Mouse (Mus musculus): Measurements from ENCODE around the gene Nfkb2.

Nfkb2 gene

GRCm38 (mm10) chr19:46304216-46304841 lies at the start of gene Nfkb2:
Gene Nfkb2, plus strand, starts transcription at chr19:46304320.
- DNase-seq, result peak; percentile 89 to 90

GRCm38 (mm10) chr19:46264762-46265161 lies 39.4 kb upstream of the Nfkb2 start:
- DNase-seq, result no peak

- peak in 1 of 2 experiments; percentile 21 for DNase-seq
Observed at GRCm38 (mm10) chr19:46275307-46275706, 28.8 kb upstream of the Nfkb2 start.

- DNase-seq, result no peak
Observed at GRCm38 (mm10) chr19:46282081-46282849, 21.9 kb upstream of the Nfkb2 start.

- DNase-seq, result peak; percentile 42 to 55
Observed at GRCm38 (mm10) chr19:46284686-46285085, 19.4 kb upstream of the Nfkb2 start.

GRCm38 (mm10) chr19:46285631-46286030 lies 18.5 kb upstream of the Nfkb2 start:
- peak in 1 of 2 experiments; percentile 18 for DNase-seq

- DNase-seq, result peak; percentile 89 to 94
Observed at GRCm38 (mm10) chr19:46286047-46286446, 18.1 kb upstream of the Nfkb2 start.

GRCm38 (mm10) chr19:46286926-46287325 lies 17.2 kb upstream of the Nfkb2 start:
- no peak for DNase-seq

- DNase-seq, result no peak
Observed at GRCm38 (mm10) chr19:46287566-46287965, 16.6 kb upstream of the Nfkb2 start.

- no peak for DNase-seq
Observed at GRCm38 (mm10) chr19:46290535-46291105, 13.5 kb upstream of the Nfkb2 start.

GRCm38 (mm10) chr19:46296938-46297337 lies 7.2 kb upstream of the Nfkb2 start:
- no peak for DNase-seq

- DNase-seq, result no peak
Observed at GRCm38 (mm10) chr19:46300294-46301045, 3.6 kb upstream of the Nfkb2 start.

- no peak for DNase-seq
Observed at GRCm38 (mm10) chr19:46302551-46302950, 1.6 kb upstream of the Nfkb2 start.

- DNase-seq, result no peak
Observed at GRCm38 (mm10) chr19:46303251-46304215, 587 bp upstream of the Nfkb2 start.

GRCm38 (mm10) chr19:46304908-46305333 lies 801 bp downstream of the Nfkb2 start:
- no peak for DNase-seq

- peak in 1 of 2 experiments; percentile 53 for DNase-seq
Observed at GRCm38 (mm10) chr19:46305432-46306267, 1.5 kb downstream of the Nfkb2 start.

- peak in 1 of 2 experiments; percentile 0 for DNase-seq
Observed at GRCm38 (mm10) chr19:46306268-46306610, 2.1 kb downstream of the Nfkb2 start.

- peak in 1 of 2 experiments; percentile 0 for DNase-seq
Observed at GRCm38 (mm10) chr19:46306751-46307289, 2.7 kb downstream of the Nfkb2 start.

GRCm38 (mm10) chr19:46307781-46308180 lies 3.7 kb downstream of the Nfkb2 start:
- no peak for DNase-seq

- no peak for DNase-seq
Observed at GRCm38 (mm10) chr19:46308303-46308702, 4.2 kb downstream of the Nfkb2 start.
